Comparison of ENCODE assay signal across 9 mouse cellular contexts in the genomic region with DNA sequence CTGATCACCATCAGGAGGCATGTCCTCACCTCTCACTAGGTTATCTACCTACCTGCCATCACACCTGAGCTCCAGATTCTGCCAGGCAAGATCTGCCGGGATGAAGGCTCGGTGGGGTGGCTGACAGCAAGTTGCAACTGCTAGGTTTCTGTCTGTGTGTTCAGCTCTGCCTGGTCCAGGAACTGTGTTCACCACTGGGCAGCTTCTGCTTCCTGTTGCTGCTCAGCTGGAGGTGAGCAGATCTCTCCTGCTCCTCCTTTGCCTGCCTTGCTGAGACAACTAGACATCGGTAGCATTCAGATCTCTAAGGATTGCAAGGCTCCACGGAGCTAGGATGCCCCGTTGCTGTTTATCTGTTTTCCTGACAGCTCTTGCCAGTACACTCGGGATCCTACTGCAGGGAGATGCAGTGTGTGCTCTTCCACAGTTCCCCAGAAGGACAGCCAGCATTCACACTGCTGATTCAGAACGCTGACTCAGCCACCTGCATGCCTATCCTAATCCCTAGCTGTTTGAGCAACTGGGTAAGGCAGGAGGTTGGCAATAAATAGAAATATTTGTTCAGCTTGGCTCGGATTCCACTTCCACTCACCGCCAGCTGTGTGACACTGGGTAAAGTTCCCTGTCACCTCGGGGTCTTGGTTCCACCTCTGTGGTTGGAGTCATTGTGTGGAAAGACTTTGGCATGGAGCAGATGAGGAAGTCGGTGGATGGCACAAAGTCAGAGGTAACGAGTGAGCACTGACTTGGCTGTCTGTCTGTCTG. TPM values are rescaled to one million over a fixed set of nuclear protein-coding genes. Genes with fewer than 3 reads are reported as not detected.
DNase-seq lines count a peak whose midpoint lies in the region; ATAC-seq and TF ChIP-seq lines count a peak whose summit lies in the region.
"Had no signal": no experiment of that assay in that cellular context is flagged by ENCODE, and none has a peak within 500 bp of the region (broad histone marks: within the 10 kb centered on the region; RNA-seq: fewer than 3 reads in every experiment).

No protein-coding gene starts in this region.

- no peaks in the 10 kb centered on the region for H3K9me3 ChIP-seq in stomach, postnatal 0 days (ENCODE audit: control insufficient read depth, low read length)
- H3K9me3 ChIP-seq: embryonic facial prominence, embryonic 13.5 days had no signal

- no peak overlapping the region for H3K9ac ChIP-seq in stomach, postnatal 0 days (ENCODE audit: low read length)
- H3K9ac ChIP-seq: embryonic facial prominence, embryonic 13.5 days had no signal

- no peak overlapping the region for H3K4me2 ChIP-seq in stomach, postnatal 0 days (replicated peaks; ENCODE audit: low read depth)
- H3K4me2 ChIP-seq: embryonic facial prominence, embryonic 13.5 days had no signal

- H3K4me1 ChIP-seq in stomach, postnatal 0 days (replicated peaks; ENCODE audit: control insufficient read depth, insufficient read depth), result peaks cover 2% of the 10 kb centered on the region; the same call in 1 of the 2 replicates
- no peaks in the 10 kb centered on the region for H3K4me1 ChIP-seq in kidney, adult 2 months (ENCODE audit: control insufficient read depth, insufficient read depth, low read length)

- H3K36me3 ChIP-seq in stomach, postnatal 0 days (ENCODE audit: control insufficient read depth, insufficient read depth, low read length), result no peaks in the 10 kb centered on the region
- H3K36me3 ChIP-seq in kidney, adult 2 months (ENCODE audit: control insufficient read depth, insufficient read depth, low read length), result no peaks in the 10 kb centered on the region
- H3K36me3 ChIP-seq: embryonic facial prominence, embryonic 13.5 days had no signal

- ATAC-seq in stomach, postnatal 0 days (ENCODE audit: low FRiP score, low TSS enrichment), result peak; percentile 54

- DNase-seq in frontal cortex, postnatal 36 days (ENCODE audit: low spot score in 2 of 2), result peak; percentile 50 to 56
- DNase-seq in frontal cortex, postnatal 14 days (ENCODE audit: low spot score in 2 of 2), result no peak
- peak; percentile 8 to 22 for DNase-seq in thymus, postnatal 36 days
- DNase-seq in thymus, adult 18-20 months, result no peak
- peak; percentile 23 to 36 for DNase-seq in left cerebral cortex, postnatal 14 days (ENCODE audit: low spot score in 2 of 2)
- peak; percentile 58 for DNase-seq in stomach, postnatal 0 days (ENCODE audit: low spot score)
- DNase-seq in cerebellum, adult 9-11 months, result no peak
- DNase-seq in kidney, adult 2 months, result no peak

- WGBS in stomach, postnatal 0 days, result 42% methylated on average over 12 of the region's 12 CpGs
- 38% methylated on average over 12 of the region's 12 CpGs for WGBS in kidney, adult 2 months

- intact Hi-C loops in left cerebral cortex, postnatal 14 days (cut with DNase I), result no loop called here

- no peak for TF ChIP-seq POLR2A in kidney, adult 2 months (IDR thresholded peaks at IDR 0.05; ENCODE audit: low read depth, low read length)

- TF ChIP-seq EP300 in stomach, postnatal 0 days (optimal IDR thresholded peaks at IDR 0.05), result no peak

- no peak overlapping the region for H3K4me3 ChIP-seq in stomach, postnatal 0 days (ENCODE audit: low read depth, low read length)
- no peak overlapping the region for H3K4me3 ChIP-seq in kidney, adult 2 months (ENCODE audit: insufficient read depth, low read depth, low read length)
- H3K4me3 ChIP-seq: embryonic facial prominence, embryonic 13.5 days had no signal

- peak overlapping the region; percentile 79 for H3K27ac ChIP-seq in stomach, postnatal 0 days (replicated peaks)
- no peak overlapping the region for H3K27ac ChIP-seq in kidney, adult 2 months (ENCODE audit: insufficient read depth, low read depth, low read length)
- H3K27ac ChIP-seq: embryonic facial prominence, embryonic 13.5 days had no signal

- TF ChIP-seq CTCF in stomach, postnatal 0 days (IDR thresholded peaks at IDR 0.05; ENCODE audit: low read depth), result no peak
- TF ChIP-seq CTCF in kidney, adult 2 months (conservative IDR thresholded peaks at IDR 0.05; ENCODE audit: insufficient read depth, insufficient read length, low read depth, low read length), result no peak

- no peaks in the 10 kb centered on the region for H3K27me3 ChIP-seq in stomach, postnatal 0 days (ENCODE audit: control insufficient read depth, insufficient read depth, low read length)
- H3K27me3 ChIP-seq in kidney, adult 2 months (replicated peaks; ENCODE audit: control insufficient read depth, insufficient read depth, low read length), result no peaks in the 10 kb centered on the region
- H3K27me3 ChIP-seq: embryonic facial prominence, embryonic 13.5 days had no signal

RNA-seq across cellular contexts. Expression of a gene that starts 29.3 kb away (rescaled TPM):
- 10 to 100 TPM; 45.5 to 68.8 TPM for total RNA-seq in left cerebral cortex, postnatal 14 days (2021)
- polyA plus RNA-seq in stomach, postnatal 0 days (2015; fragmentation: Nextera tagmentation; extraction: Ambion mirVana), result 0.63 and 0.65 TPM in 2 replicates
- 6.2 and 7.7 TPM in 2 replicates for polyA plus RNA-seq in kidney, adult 2 months (2012; rRNA removed)

Comparison
In these comparisons a context has a peak if more than half of its experiments do, and no peak if none do; other contexts are left out.
1. DNase-seq: peak in frontal cortex, postnatal 36 days (2 of 2), thymus, postnatal 36 days (2 of 2), left cerebral cortex, postnatal 14 days (2 of 2) and stomach, postnatal 0 days (single experiment); none in frontal cortex, postnatal 14 days (0 of 2), thymus, adult 18-20 months (0 of 2), cerebellum, adult 9-11 months (single experiment) and kidney, adult 2 months (single experiment).